Mouse (Mus musculus): ENCODE results near the gene Timm50.

Timm50 gene

GRCm38 (mm10) chr7:28321974-28322720 lies 10.3 kb upstream of the Timm50 start:
- DNase-seq: no peak

DNA sequence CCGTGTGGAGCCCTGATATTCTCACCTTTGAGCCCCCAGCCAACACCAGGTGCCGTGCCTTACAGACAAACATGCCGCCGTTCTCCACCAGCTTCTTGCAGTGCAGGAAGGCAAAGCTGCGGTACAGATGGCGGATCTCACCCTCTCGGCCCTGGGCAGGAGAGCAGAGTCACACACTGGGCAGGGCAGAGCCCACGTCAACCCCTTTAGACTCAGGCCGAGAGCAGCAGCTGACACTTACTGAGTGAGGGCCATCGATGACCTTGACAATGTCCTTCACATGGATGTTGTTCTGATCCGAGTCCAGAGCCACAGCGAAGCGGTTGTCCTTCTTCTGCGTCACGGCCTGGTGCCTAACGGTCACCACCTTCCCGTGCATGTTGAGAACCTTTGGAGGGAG lies 6.8 kb upstream of the Timm50 start:
- DNase-seq: no peak

- DNase-seq: no peak
These were observed 6.2 kb upstream of the Timm50 start for GRCm38 (mm10) chr7:28318036-28318435.

- peak; percentile 22 for DNase-seq
These were observed 534 bp downstream of the Timm50 start for GRCm38 (mm10) chr7:28311151-28311925.

DNA sequence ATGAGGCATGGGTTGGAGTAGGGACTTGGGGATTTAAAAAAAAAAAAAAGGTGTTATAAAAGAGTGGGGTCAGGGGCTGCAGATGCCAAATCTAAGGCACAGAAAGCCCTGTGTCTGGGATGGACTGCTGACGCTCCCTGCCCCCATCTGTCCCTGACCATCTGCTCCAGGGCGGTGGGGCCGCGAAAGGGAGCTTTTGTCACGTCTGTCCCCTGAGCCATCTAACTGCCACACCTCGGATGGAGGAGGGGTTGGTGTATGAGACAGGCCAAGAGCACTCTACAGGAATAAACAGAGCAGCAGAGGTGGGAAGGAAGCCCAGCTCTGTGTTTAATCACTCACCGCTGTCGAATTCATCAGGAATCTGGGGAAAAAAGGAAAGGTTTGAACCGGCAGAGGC lies 2.1 kb downstream of the Timm50 start:
- no peak for DNase-seq

- no peak for DNase-seq
These were observed 5.7 kb downstream of the Timm50 start for GRCm38 (mm10) chr7:28306216-28306615.

DNA sequence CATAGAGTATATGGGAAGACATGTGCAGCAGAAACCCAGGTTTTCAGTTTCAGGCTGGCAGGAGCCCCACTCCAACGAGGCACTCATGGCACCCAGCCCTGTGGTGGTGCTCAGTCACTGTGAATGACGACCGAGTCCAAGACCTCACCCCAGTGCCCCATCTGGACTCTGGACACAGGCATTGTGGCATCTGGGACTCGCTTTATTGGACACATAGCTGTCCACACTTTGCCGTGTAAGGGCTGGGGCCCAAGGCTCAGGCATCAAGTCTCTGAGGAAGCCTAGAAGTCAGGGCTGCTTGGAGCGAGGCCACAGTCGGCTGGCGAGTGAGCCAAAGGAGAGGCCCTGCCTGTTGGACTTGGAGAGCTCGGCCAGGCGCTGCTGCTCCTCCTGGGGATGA lies 6.2 kb downstream of the Timm50 start:
- DNase-seq: no peak

- no peak for DNase-seq
These were observed 10.0 kb downstream of the Timm50 start, which contains the start of gene Dll3 for GRCm38 (mm10) chr7:28301616-28302433. TSS of gene Dll3 (minus strand) at chr7:28302238.

GRCm38 (mm10) chr7:28298837-28299625 lies 12.8 kb downstream of the Timm50 start:
- peak; percentile 74 for DNase-seq

DNA sequence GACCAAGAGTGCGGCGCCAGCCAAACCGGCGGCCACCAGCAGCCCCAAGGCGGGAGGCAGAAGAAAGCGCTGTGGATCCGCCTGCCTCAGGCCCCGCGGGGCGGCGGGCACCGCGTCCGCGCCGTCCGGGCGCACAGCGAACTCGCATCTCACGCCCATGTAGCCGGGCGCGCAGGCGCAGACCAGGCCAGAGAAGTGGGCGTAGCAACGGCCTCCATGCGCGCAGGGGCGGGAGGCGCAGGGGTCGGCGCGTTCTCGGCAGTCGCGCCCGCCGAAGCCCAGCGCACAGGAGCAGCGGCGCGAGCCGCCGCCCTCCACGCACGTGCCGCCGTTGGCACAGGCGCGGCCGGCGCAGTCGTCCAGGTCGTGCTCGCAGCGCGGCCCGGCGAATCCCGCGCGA lies 17.4 kb downstream of the Timm50 start:
- no peak for DNase-seq

- DNase-seq: peak; percentile 5
These were observed 21.0 kb downstream of the Timm50 start, which contains the start of gene Selenov for GRCm38 (mm10) chr7:28290638-28291590. TSS of gene Selenov (minus strand) at chr7:28291186.

- DNase-seq: peak; percentile 2
These were observed 21.7 kb downstream of the Timm50 start for GRCm38 (mm10) chr7:28290165-28290564.

DNA sequence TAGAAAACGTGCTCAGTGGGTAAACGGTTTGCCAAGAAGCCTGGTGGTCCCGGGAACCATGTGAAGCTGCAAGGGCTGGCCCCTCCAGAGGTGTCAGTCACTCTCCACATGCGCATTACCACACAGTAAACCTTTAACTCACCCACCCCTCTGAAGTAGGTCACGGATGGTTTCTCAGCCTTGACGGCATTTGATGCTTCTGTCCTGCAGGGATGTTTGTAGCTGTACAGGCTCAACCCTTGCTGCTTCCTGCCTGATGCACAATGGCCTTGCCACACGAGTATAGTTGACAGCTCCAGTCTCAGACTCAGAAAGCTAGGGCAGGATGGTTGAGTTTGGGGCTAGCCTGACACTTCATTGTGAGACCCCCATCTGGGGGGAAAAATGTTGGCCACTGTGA lies 31.2 kb downstream of the Timm50 start:
- DNase-seq: no peak

DNA sequence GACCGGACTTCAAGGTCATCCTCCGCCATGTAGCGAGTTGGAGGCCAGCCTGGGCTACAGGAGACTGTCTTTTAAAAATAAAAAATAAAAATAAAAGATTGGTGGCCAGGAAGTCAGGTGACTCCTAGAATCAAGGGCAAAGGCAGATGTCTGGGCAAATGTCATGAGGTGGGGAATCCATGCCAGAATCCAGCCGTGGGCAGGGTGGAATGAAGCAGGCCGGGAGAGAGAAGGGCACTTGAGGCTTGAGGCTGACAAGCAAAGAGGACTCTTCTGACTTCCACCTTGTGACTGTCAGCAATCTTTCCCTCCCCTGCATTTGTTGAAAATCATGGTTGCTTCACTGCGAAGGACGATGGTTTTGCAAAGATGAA lies 33.6 kb downstream of the Timm50 start:
- no peak for DNase-seq

- DNase-seq: peak; percentile 96
These were observed 34.1 kb downstream of the Timm50 start, which contains the start of gene Eid2b for GRCm38 (mm10) chr7:28277615-28278278. TSS of gene Eid2b (plus strand) at chr7:28277739.

GRCm38 (mm10) chr7:28277237-28277614 lies 34.6 kb downstream of the Timm50 start:
- no peak for DNase-seq

DNA sequence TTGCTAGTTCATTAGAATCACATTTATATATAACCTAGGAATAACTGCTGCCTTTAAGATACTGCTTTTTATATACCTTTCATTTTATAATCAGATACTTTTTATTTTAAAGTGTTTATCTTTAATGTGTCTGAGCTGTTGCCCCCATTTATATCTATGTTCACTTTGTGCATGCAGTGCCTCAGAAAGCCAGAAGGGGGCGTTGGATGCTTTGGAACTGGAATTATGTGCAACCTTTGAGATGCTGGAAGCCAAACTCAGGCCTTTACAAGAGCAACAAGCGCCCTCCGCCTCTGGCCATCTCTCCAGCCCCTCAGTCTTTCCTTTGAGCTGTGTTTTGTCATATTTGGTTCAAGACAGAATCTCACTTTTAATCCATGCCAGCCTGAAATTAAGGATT lies 40.1 kb downstream of the Timm50 start:
- no peak for DNase-seq

GRCm38 (mm10) chr7:28269355-28269754 lies 42.5 kb downstream of the Timm50 start:
- no peak for DNase-seq

- DNase-seq: no peak
These were observed 43.3 kb downstream of the Timm50 start for GRCm38 (mm10) chr7:28268576-28268975.

DNA sequence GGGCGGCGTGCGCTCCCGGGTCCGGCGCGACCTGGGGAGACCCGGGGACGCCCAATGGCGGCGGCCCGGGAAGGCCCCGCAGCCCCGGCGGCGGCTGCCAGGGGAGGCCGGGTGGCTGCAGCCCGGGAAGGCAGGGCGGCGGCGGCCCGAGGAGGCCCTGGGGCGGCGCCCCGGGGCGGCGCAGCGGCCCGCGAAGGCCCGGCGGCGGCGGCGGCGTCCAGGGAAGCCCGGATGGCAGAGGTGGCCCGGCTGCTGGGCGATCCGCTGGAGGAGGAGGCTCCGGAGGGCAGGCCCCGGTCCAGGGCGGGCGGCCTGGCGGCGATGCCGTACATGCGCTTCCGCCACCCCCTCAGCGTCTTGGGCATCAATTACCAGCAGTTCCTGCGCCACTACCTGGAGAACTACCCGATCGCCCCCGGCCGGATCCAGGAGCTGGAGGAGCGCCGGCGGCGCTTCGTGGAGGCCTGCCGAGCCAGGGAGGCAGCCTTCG lies 43.8 kb downstream of the Timm50 start:
- DNase-seq: peak; percentile 58
